Mouse (Mus musculus) intestine, embryonic 16.5 days (tissue): ENCODE results near the gene Trak1. TPM values are rescaled to one million over a fixed set of nuclear protein-coding genes. Genes with fewer than 3 reads are reported as not detected.

Experiments
- ATAC-seq: fragments of 200-750 bp; cut with Nextera tagmentation; 2 replicates; pipeline ENCODE4 v1.8.0; 2017; ENCODE audit warnings: moderate TSS enrichment, moderate library complexity
- H3K27ac ChIP-seq: fragments of 300-500 bp; sonication (generic); 2 replicates; pipeline ENCODE4 v1.5.1; 2014; ENCODE audit warnings: mild to moderate bottlenecking, low read length
- H3K27me3 ChIP-seq: fragments of 300-500 bp; sonication (generic); replicated peaks from 2 replicates; pipeline ENCODE4 v1.6.1; 2014; ENCODE audit warnings: low read length, control low read depth, mixed read lengths; ENCODE audit not compliant: control insufficient read depth, insufficient read depth
- H3K36me3 ChIP-seq: fragments of 300-500 bp; sonication (generic); 2 replicates; pipeline ENCODE4 v1.6.1; 2014; ENCODE audit warnings: low read length, control low read depth; ENCODE audit not compliant: control insufficient read depth, insufficient read depth
- H3K4me1 ChIP-seq: fragments of 300-500 bp; sonication (generic); 2 replicates; pipeline ENCODE4 v1.6.1; 2014; ENCODE audit warnings: low read length, control low read depth, mixed read lengths; ENCODE audit not compliant: control insufficient read depth, insufficient read depth
- H3K4me2 ChIP-seq: fragments of 300-500 bp; sonication (generic); 2 replicates; pipeline ENCODE4 v1.6.1; 2014; ENCODE audit warnings: low read depth, low read length, control low read depth
- H3K4me3 ChIP-seq: fragments of 300-500 bp; sonication (generic); 2 replicates; pipeline ENCODE4 v1.5.1; 2014; ENCODE audit warnings: mild to moderate bottlenecking, low read length
- H3K9ac ChIP-seq: fragments of 300-500 bp; sonication (generic); 2 replicates; pipeline ENCODE4 v1.6.1; 2014; ENCODE audit warnings: low read depth, low read length
- H3K9me3 ChIP-seq: fragments of 300-500 bp; sonication (generic); 2 replicates; pipeline ENCODE4 v1.6.1; 2016; ENCODE audit warnings: low read length, control low read depth; ENCODE audit not compliant: control insufficient read depth
- WGBS: fragments of 180-500 bp; shearing (Covaris S2); extraction: QIAGEN DNeasy Blood & Tissue Kit; methylation state at CpG from one replicate; pipeline ENCODE4 v1.1.7; 2014; 5-methylcytosine and 5-hydroxymethylcytosine counted together
- polyA plus RNA-seq: library from polyadenylated mRNA; unstranded; fragments of >200 nt; fragmentation: Nextera tagmentation; extraction: Ambion mirVana; gene quantifications from 2 replicates; pipeline ENCODE4 v1.2.1, GENCODE M21; 2015

Trak1 gene
- polyA plus RNA-seq, 1 experiment from 2014 or later, result 21.7 TPM

DNA sequence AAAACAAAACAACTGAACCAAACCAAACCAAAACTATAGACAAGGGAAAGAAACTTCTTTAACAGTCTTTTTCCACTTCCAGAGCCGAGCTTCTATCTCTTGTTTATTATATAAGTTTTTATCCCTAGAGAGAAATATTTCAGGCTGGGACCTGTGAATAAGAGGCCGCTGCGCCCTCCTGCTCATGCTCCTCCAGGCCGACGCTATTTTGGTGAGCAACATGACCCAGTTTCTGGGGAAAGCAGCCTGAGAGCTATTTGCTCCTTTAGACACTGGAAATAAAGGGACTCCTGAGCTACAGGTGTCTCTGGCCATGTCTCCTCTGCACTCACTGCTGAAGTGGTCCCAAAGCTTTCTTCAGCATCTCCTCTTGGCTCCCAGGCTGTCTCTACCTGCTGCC, 222.7 kb downstream of the Trak1 start:
- Histone ChIP-seq H3K9me3 (no peaks in the 10 kb centered on the region), H3K4me3 (no peak overlapping the region), H3K27ac (no peak overlapping the region), H3K27me3 (peaks cover 3% of the 10 kb centered on the region; the same call in 1 of the 2 replicates), H3K36me3 (no peaks in the 10 kb centered on the region), H3K9ac (no peak overlapping the region), H3K4me2 (no peak overlapping the region), H3K4me1 (peaks cover 7% of the 10 kb centered on the region; the same call in 1 of the 2 replicates)
- ATAC-seq, result no peak
- WGBS, result 77% methylated on average over 5 of the region's 5 CpGs

Other genes with a start within 250 kb of the Trak1 start
- gene Ulk4, start 20.3 kb upstream of the Trak1 start, polyA plus RNA-seq, result 115 and 120 TPM in 2 replicates
- 65.7 and 70.7 TPM in 2 replicates for gene Cck, start 198.2 kb downstream of the Trak1 start, polyA plus RNA-seq